Mouse (Mus musculus): ENCODE results near the gene Aamdc.

Gene Aamdc

GRCm38 (mm10) chr7:97500555-97501209, 78.6 kb downstream of the Aamdc start:
- no peak for DNase-seq
